Mouse (Mus musculus) embryo, embryonic 11.5 days (tissue): Measurements from ENCODE around the gene Auts2.

Source experiments
- DNase-seq: peaks from one replicate; pipeline ENCODE4 v3.0.0-alpha.2; 2012; ENCODE audit warnings: low read depth, low spot score

Auts2 gene

GRCm38 (mm10) chr5:132450071-132450470, 93.1 kb downstream of the Auts2 start:
- DNase-seq = no peak

DNA sequence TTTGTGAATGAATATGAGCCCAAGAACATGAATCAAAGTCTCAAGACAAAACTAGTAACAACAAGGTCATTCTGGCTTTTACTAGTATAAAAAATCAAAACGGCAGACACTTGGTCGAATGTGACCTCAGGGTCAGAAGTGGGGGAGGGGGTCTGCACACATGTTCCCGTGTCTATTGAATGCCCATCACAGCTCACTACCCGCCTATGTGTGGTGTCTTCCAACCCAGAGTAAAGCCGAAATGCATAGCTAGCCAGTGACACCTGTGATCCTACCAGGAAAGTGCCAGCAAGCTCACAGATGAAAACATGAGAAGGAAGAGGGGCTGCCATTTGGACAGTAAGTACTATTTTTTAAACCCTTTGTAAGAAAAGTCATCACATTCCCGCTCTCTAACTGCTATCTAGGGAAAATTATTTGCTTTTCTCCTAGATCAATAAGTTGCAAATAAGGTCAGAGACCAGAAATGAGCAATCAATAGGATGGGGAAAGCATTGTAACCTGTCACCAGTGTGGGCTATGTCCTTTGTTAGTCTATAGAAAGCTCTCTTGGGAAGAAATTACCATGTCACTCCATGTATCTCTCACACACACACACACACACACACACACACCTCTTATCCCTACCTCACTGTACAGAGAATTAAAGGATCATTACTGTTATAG, 94.6 kb downstream of the Auts2 start:
- no peak for DNase-seq

- no peak for DNase-seq
These were observed 97.8 kb downstream of the Auts2 start for GRCm38 (mm10) chr5:132445213-132445954.

- DNase-seq = no peak
These were observed 100.2 kb downstream of the Auts2 start for GRCm38 (mm10) chr5:132442948-132443347.

- DNase-seq = no peak
These were observed 104.7 kb downstream of the Auts2 start for GRCm38 (mm10) chr5:132438414-132438813.

- DNase-seq = no peak
These were observed 105.2 kb downstream of the Auts2 start for GRCm38 (mm10) chr5:132437994-132438393.

GRCm38 (mm10) chr5:132437478-132437877, 105.7 kb downstream of the Auts2 start:
- DNase-seq = no peak

GRCm38 (mm10) chr5:132436901-132437300, 106.2 kb downstream of the Auts2 start:
- no peak for DNase-seq

GRCm38 (mm10) chr5:132436473-132436872, 106.7 kb downstream of the Auts2 start:
- DNase-seq = no peak

DNA sequence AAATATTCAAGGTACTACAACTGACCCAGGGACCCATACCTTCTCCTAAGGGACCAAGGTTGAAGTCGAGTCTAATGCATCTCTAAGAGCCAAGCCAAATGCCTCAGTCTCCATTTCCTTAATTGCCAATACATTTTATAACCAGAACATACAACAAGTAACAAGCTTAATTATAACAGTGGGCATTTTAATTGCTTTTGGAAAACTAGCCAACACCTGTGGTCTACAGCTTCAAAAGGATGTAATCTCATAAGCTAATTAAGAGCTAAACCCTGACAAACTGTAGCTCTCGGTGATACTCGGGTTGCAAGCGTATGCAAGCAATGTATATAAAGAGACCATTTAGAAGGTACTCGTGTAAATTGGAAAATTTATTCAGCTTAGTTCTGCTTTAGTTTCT, 107.7 kb downstream of the Auts2 start:
- no peak for DNase-seq

DNA sequence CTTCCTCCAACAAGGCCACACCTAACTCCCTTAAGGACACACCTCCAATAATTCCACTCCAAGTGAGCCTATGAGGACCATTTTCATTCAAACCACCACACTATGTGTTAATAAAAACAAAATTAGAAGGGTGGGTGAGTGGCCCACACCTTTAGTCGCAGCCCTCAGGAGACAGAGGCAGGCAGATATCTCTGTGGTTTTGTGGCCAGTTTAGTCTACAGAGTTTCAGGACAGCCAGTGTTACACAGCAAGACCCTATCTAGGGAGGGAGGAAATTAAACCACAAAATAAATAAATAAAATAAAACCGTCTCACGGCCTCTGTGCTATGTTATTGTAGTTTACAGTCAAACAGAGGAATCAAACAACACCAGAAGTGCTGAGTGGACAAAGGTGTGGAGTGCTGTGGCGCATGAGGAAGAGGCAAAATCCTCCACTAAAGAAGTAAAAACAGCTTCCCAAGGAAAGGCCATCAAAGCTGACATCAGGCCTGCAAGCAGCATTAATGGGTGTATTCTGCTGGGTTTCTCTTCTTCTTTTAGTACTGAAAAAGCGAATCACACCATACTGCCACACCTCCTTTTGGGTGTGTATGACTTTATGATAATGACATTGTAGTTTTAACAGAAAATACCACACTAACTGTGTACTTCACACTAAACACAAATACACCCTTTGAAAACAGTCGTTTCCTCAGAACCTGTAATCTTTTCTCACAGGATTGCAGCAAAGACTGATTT, 109.6 kb downstream of the Auts2 start:
- DNase-seq = no peak

- no peak for DNase-seq
These were observed 113.8 kb downstream of the Auts2 start for GRCm38 (mm10) chr5:132429363-132429762.

GRCm38 (mm10) chr5:132426342-132426741, 116.8 kb downstream of the Auts2 start:
- no peak for DNase-seq

- DNase-seq = no peak
These were observed 117.3 kb downstream of the Auts2 start for GRCm38 (mm10) chr5:132425792-132426309.

GRCm38 (mm10) chr5:132410338-132410852, 132.7 kb downstream of the Auts2 start:
- no peak for DNase-seq

GRCm38 (mm10) chr5:132408892-132409575, 134.1 kb downstream of the Auts2 start:
- DNase-seq = no peak

DNA sequence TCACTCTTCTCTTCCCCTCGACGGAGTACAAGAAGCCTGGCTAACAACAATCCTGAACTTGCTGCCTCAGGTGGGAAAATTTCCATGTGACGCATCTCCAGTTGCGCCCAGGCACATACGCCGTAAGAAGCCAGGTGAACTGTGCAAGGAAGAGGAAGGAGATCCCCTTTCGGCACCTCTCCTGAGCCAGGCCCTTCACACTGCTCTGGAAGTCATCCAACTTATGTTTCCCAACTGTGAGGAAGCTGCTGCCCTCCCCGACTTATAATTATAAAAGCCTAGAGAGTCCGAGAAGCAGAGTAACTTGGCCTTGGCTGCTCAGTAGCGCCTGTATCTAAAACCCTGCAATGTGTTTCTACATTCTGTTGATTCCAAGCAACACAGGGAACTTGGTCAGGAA, 142.6 kb downstream of the Auts2 start:
- DNase-seq = no peak

DNA sequence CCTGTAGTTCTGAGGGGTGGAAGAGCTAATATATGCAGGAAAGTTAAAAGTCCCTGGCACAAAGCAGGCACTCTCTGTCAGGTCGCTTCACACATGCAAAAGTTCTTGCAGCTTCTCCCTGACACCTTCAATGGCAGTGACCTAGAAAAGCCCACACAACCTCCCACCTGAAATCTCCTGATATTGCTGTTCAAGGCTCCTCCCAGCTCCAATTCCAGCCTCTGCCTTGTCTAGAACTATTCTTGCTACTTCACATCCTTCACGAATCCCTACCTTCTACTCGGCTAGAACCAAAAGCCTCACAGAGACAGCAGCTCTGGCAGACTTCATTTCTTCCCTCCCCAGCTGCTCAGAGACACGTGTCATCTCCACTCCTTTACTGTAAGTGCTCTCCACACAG, 143.7 kb downstream of the Auts2 start:
- no peak for DNase-seq

DNA sequence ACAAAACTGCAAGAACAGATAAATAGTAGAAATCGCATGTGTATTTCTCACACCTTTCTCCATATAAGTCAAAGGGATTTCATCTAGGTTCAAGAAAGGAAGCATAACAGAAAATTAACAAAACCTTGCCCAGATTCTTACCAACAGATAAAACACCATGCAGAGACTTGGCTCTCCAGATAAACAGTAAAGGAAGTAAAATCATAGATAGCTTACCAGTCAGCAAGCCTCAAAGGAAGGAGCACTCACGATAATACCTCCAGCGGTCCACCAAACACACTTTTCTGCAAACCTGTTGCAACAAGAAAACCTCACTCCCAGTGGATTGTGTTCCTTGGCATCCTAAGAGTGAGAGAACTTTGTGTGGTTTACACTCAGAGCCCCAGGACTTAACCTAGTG, 147.2 kb downstream of the Auts2 start:
- DNase-seq = no peak

DNA sequence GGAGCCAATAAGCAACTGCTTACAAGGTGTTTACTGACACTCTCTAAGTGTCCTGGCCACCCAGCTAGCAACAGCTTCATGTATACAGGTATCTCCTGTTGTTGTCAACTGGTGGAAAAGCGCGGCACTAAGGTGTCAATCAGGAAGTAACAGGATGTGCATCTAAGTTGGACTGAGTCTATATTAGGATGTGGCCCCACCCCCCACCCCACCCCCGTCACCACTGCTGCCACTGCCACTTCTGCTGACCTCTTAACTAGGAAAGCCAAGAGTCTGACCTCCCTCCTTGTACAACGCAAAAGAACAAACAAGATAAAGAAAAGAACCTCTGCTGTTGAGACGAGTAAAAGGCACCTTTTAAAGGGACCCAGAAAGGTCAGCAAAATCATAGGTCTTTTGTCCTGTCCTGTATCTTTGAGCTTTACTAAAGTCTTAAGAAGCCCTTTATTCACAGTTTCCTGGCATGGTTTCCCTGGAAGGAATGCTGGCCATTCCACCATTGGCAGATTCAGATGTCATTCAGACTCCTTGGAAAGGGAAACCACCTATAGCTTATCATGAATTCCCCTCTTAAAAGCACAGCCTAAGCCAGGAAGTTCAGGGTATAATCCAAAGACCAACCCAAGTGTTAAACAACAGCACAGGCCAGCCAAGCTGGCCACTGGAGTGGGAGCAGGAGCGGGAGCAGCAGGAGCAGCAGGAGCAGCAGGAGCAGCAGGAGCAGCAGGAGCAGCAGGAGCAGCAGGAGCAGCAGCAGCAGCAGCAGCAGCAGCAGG, 148.2 kb downstream of the Auts2 start:
- DNase-seq = no peak
